Mouse (Mus musculus) left cerebral cortex, adult 9 months (tissue): ENCODE measurements around the gene Lrrc72.
"Not testable (repeated sequence)": the region's sequence is repeated elsewhere in the genome, so short reads cannot be mapped to it uniquely, and the experiment has no call there.

Source experiments
- DNase-seq, 2 experiments: peaks; one replicate each; pipeline ENCODE4 v3.0.0; 2022; ENCODE audit warnings: low spot score in 2 of 2

Lrrc72 gene

GRCm38 (mm10) chr12:36253298-36253697, at the start of gene Lrrc72:
Gene Lrrc72, minus strand, starts transcription at chr12:36253398.
- no peak for DNase-seq

- DNase-seq: peak in 1 of 2 experiments; percentile 35
These were observed 49.1 kb upstream of the Lrrc72 start for GRCm38 (mm10) chr12:36302326-36302725.

GRCm38 (mm10) chr12:36291346-36291745, 38.1 kb upstream of the Lrrc72 start:
- no peak for DNase-seq

- DNase-seq: no peak
These were observed 37.3 kb upstream of the Lrrc72 start for GRCm38 (mm10) chr12:36290465-36290864.

GRCm38 (mm10) chr12:36289634-36290033, 36.4 kb upstream of the Lrrc72 start:
- DNase-seq: no peak

- DNase-seq: no peak
These were observed 21.6 kb upstream of the Lrrc72 start for GRCm38 (mm10) chr12:36274823-36275222.

- no peak for DNase-seq
These were observed 14.6 kb upstream of the Lrrc72 start for GRCm38 (mm10) chr12:36267670-36268246.

- DNase-seq: no peak
These were observed 9.0 kb upstream of the Lrrc72 start for GRCm38 (mm10) chr12:36262116-36262721.

GRCm38 (mm10) chr12:36255413-36255812, 2.2 kb upstream of the Lrrc72 start:
- no peak for DNase-seq

GRCm38 (mm10) chr12:36241171-36241570, 12.0 kb downstream of the Lrrc72 start:
- DNase-seq: no peak

- DNase-seq: no peak
These were observed 21.8 kb downstream of the Lrrc72 start for GRCm38 (mm10) chr12:36231386-36231785.

- DNase-seq: no peak
These were observed 28.8 kb downstream of the Lrrc72 start for GRCm38 (mm10) chr12:36224392-36224791.

- no peak for DNase-seq
These were observed 36.3 kb downstream of the Lrrc72 start for GRCm38 (mm10) chr12:36216905-36217304.

- DNase-seq: no peak
These were observed 37.0 kb downstream of the Lrrc72 start for GRCm38 (mm10) chr12:36216230-36216629.

GRCm38 (mm10) chr12:36215149-36215480, 38.1 kb downstream of the Lrrc72 start:
- DNase-seq: peak in 1 of 2 experiments; percentile 24

- DNase-seq: no peak
These were observed 38.6 kb downstream of the Lrrc72 start for GRCm38 (mm10) chr12:36214389-36215148.

GRCm38 (mm10) chr12:36210096-36210495, 43.1 kb downstream of the Lrrc72 start:
- no peak for DNase-seq

GRCm38 (mm10) chr12:36208456-36208855, 44.7 kb downstream of the Lrrc72 start:
- DNase-seq: peak in 1 of 2 experiments; percentile 26

- no peak for DNase-seq
These were observed 45.4 kb downstream of the Lrrc72 start for GRCm38 (mm10) chr12:36207800-36208148.

GRCm38 (mm10) chr12:36207072-36207799, 46.0 kb downstream of the Lrrc72 start:
- DNase-seq: peak in 1 of 2 experiments; percentile 50

- not testable (repeated sequence) for DNase-seq
These were observed 47.5 kb downstream of the Lrrc72 start for GRCm38 (mm10) chr12:36205579-36206119.

- DNase-seq: no peak
These were observed 58.2 kb downstream of the Lrrc72 start for GRCm38 (mm10) chr12:36194976-36195375.
